Mouse (Mus musculus) heart, embryonic 15.5 days (tissue): ENCODE measurements around the gene Cacna1d. TPM values are rescaled to one million over a fixed set of nuclear protein-coding genes. Genes with fewer than 3 reads are reported as not detected.

Experiments
- ATAC-seq: fragments of 200-750 bp; cut with Nextera tagmentation; replicated peaks from 2 replicates; pipeline ENCODE4 v1.8.0; 2017; ENCODE audit warnings: low read depth, moderate TSS enrichment; ENCODE audit not compliant: insufficient number of reproducible peaks, insufficient read depth, low FRiP score
- H3K27ac ChIP-seq: fragments of 300-500 bp; sonication (generic); 2 replicates; pipeline ENCODE4 v1.5.1; 2015; ENCODE audit warnings: mild to moderate bottlenecking, inconsistent platforms
- H3K27me3 ChIP-seq: fragments of 300-500 bp; sonication (generic); 2 replicates; pipeline ENCODE4 v1.6.1; 2015; ENCODE audit warnings: inconsistent platforms
- H3K36me3 ChIP-seq: fragments of 300-500 bp; sonication (generic); 2 replicates; pipeline ENCODE4 v1.6.1; 2015; ENCODE audit warnings: mild to moderate bottlenecking, inconsistent platforms
- H3K4me1 ChIP-seq: fragments of 300-500 bp; sonication (generic); replicated peaks from 2 replicates; pipeline ENCODE4 v1.6.1; 2015; ENCODE audit warnings: inconsistent platforms
- H3K4me2 ChIP-seq: fragments of 300-500 bp; sonication (generic); 2 replicates; pipeline ENCODE4 v1.6.1; 2015; ENCODE audit warnings: inconsistent platforms, mild to moderate bottlenecking, moderate library complexity
- H3K4me3 ChIP-seq: fragments of 300-500 bp; sonication (generic); 2 replicates; pipeline ENCODE4 v1.5.1; 2015; ENCODE audit warnings: mild to moderate bottlenecking, inconsistent platforms
- H3K9ac ChIP-seq: fragments of 300-500 bp; sonication (generic); 2 replicates; pipeline ENCODE4 v1.6.1; 2015; ENCODE audit warnings: mild to moderate bottlenecking, inconsistent platforms
- H3K9me3 ChIP-seq: fragments of 300-500 bp; sonication (generic); replicated peaks from 2 replicates; pipeline ENCODE4 v1.6.1; 2016; ENCODE audit warnings: inconsistent platforms
- WGBS: fragments of 180-500 bp; shearing (Covaris S2); methylation state at CpG from one replicate; pipeline ENCODE4 v1.1.7; 2015; ENCODE audit warnings: mixed read lengths; 5-methylcytosine and 5-hydroxymethylcytosine counted together
- polyA plus RNA-seq: library from polyadenylated mRNA; unstranded; fragments of >200 nt; fragmentation: Nextera tagmentation; extraction: Ambion mirVana; gene quantifications from 2 replicates; pipeline ENCODE4 v1.2.1, GENCODE M21; 2015

The Cacna1d gene
- polyA plus RNA-seq, 1 experiment from 2014 or later, result 7.2 TPM

GRCm38 (mm10) chr14:30106550-30106949, 384.7 kb downstream of the Cacna1d start:
- ATAC-seq, result no peak
- no peak overlapping the region for H3K9ac ChIP-seq
- H3K9me3 ChIP-seq, result no peaks in the 10 kb centered on the region
- no peaks in the 10 kb centered on the region; the same call in 1 of the 2 replicates for H3K4me1 ChIP-seq
- H3K36me3 ChIP-seq, result no peaks in the 10 kb centered on the region
- WGBS, result 90% methylated on average over 4 of the region's 4 CpGs
- no peak overlapping the region for H3K27ac ChIP-seq
- H3K27me3 ChIP-seq, result no peaks in the 10 kb centered on the region
- H3K4me2 ChIP-seq, result no peak overlapping the region
- no peak overlapping the region for H3K4me3 ChIP-seq

- Histone ChIP-seq H3K4me3 (no peak overlapping the region), H3K9ac (no peak overlapping the region), H3K27ac (no peak overlapping the region), H3K9me3 (no peaks in the 10 kb centered on the region), H3K4me1 (no peaks in the 10 kb centered on the region; the same call in 1 of the 2 replicates), H3K36me3 (no peaks in the 10 kb centered on the region), H3K27me3 (no peaks in the 10 kb centered on the region), H3K4me2 (no peak overlapping the region)
- 77% methylated on average over 6 of the region's 6 CpGs for WGBS
- ATAC-seq, result no peak
Measured at GRCm38 (mm10) chr14:30105551-30105950, 385.7 kb downstream of the Cacna1d start.

DNA sequence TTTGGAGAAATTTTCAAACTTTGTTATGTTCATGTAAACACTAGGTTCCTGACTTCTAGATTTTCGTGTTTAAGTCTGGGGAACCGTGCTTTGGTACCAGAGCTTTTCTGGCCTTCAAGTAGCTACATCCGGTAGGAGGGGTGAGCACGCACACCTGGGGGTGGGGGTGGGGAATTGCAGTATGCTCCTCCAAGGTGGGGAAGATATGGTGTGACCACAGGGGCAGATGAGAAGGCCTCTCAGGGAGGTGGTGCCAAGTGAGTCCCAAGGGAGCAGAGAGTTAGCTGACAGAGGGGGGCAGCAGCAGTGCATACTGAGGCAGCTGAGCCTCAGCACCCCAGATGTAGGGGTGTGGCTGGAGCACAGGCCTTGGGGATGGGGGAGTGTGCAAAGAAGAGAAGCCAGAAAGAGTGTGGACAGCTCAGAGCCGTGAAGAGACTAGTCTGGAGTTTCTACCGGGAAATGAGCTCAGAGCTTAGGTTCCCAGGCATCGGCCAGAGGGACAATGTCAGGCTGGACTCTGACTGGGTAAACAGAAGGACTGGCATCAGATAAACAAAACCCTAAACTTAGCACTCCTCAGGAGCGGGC, 387.2 kb downstream of the Cacna1d start:
- no peak overlapping the region for H3K4me3 ChIP-seq
- 45% methylated on average over 8 of the region's 8 CpGs for WGBS
- peak; percentile 43; the same call in 1 of the 2 replicates for ATAC-seq
- H3K27ac ChIP-seq, result no peak overlapping the region; the same call in 1 of the 2 replicates
- H3K9me3 ChIP-seq, result no peaks in the 10 kb centered on the region
- no peaks in the 10 kb centered on the region for H3K27me3 ChIP-seq
- peaks cover 2% of the 10 kb centered on the region for H3K4me1 ChIP-seq
- H3K9ac ChIP-seq, result no peak overlapping the region
- H3K36me3 ChIP-seq, result no peaks in the 10 kb centered on the region
- H3K4me2 ChIP-seq, result no peak overlapping the region

DNA sequence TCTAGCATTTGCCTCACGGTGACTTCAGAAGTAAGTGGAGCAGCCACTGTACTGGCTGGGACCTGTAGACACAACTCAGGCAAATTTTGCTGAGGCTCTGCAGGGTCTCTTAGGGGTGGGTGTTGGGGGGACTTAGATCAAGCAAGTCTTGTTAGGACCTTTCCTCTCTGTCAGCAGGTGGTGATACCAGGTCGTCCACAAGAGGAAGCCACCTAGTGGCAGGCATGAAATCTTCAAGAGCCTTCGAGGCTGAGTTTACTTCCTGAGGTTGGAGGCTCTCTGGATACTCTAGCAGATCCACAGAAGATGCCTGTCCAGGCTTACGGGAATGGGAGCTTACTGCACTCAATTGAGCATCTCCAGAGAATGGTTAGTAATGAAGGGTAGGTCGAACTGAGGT, 394.0 kb downstream of the Cacna1d start:
- H3K4me2 ChIP-seq, result no peak overlapping the region
- no peaks in the 10 kb centered on the region for H3K27me3 ChIP-seq
- no peaks in the 10 kb centered on the region for H3K36me3 ChIP-seq
- ATAC-seq, result no peak
- H3K4me3 ChIP-seq, result no peak overlapping the region
- peaks cover 2% of the 10 kb centered on the region; the same call in 1 of the 2 replicates for H3K4me1 ChIP-seq
- H3K9me3 ChIP-seq, result no peaks in the 10 kb centered on the region
- H3K27ac ChIP-seq, result no peak overlapping the region
- 53% methylated on average over 5 of the region's 5 CpGs for WGBS
- no peak overlapping the region for H3K9ac ChIP-seq

- Histone ChIP-seq H3K9ac (no peak overlapping the region), H3K27me3 (no peaks in the 10 kb centered on the region), H3K4me1 (no peaks in the 10 kb centered on the region), H3K27ac (no peak overlapping the region), H3K36me3 (no peaks in the 10 kb centered on the region), H3K9me3 (no peaks in the 10 kb centered on the region), H3K4me3 (no peak overlapping the region), H3K4me2 (no peak overlapping the region)
- no peak for ATAC-seq
- WGBS, result 40% methylated on average over 4 of the region's 4 CpGs
Measured at GRCm38 (mm10) chr14:30092426-30092825, 398.8 kb downstream of the Cacna1d start.

GRCm38 (mm10) chr14:30092021-30092420, 399.2 kb downstream of the Cacna1d start:
- Histone ChIP-seq H3K9me3 (no peaks in the 10 kb centered on the region), H3K4me3 (no peak overlapping the region), H3K27me3 (no peaks in the 10 kb centered on the region), H3K4me1 (no peaks in the 10 kb centered on the region), H3K27ac (no peak overlapping the region), H3K4me2 (no peak overlapping the region), H3K9ac (no peak overlapping the region), H3K36me3 (no peaks in the 10 kb centered on the region)
- no peak for ATAC-seq
- WGBS, result 65% methylated on average over 2 of the region's 2 CpGs

DNA sequence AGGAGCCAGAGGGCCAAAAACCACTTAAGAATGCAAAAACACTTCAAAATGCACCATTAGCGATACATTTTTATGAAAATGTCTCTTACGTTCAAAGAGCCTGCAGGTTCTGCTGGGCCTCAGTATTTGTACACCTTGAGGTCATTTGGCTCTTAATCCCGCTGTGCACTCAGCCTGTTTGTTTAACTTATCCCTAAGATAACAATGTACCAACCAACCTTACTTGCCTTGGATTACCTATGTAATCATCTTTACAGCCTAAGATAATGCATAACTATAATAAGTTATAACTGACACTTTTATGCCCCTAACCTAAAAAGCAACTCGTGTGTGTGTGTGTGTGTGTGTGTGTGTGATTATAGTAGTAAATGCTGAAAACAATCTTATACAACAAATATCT, 411.5 kb downstream of the Cacna1d start:
- no peak overlapping the region for H3K27ac ChIP-seq
- H3K9me3 ChIP-seq, result no peaks in the 10 kb centered on the region
- H3K4me3 ChIP-seq, result no peak overlapping the region
- H3K27me3 ChIP-seq, result no peaks in the 10 kb centered on the region
- no peaks in the 10 kb centered on the region for H3K36me3 ChIP-seq
- H3K4me2 ChIP-seq, result no peak overlapping the region
- no peak overlapping the region for H3K9ac ChIP-seq
- 83% methylated on average over 4 of the region's 4 CpGs for WGBS
- no peak for ATAC-seq
- peaks cover 7% of the 10 kb centered on the region; the same call in 1 of the 2 replicates for H3K4me1 ChIP-seq

- Histone ChIP-seq H3K27ac (no peak overlapping the region), H3K9me3 (no peaks in the 10 kb centered on the region), H3K27me3 (no peaks in the 10 kb centered on the region), H3K4me2 (no peak overlapping the region), H3K9ac (no peak overlapping the region), H3K36me3 (no peaks in the 10 kb centered on the region), H3K4me3 (no peak overlapping the region), H3K4me1 (peaks cover 7% of the 10 kb centered on the region; the same call in 1 of the 2 replicates)
- no peak for ATAC-seq
- WGBS, result 71% methylated on average over 15 of the region's 15 CpGs
Measured at GRCm38 (mm10) chr14:30078115-30078808, 413.0 kb downstream of the Cacna1d start.

- H3K4me1 ChIP-seq, result peaks cover 7% of the 10 kb centered on the region; the same call in 1 of the 2 replicates
- H3K36me3 ChIP-seq, result no peaks in the 10 kb centered on the region
- H3K4me3 ChIP-seq, result no peak overlapping the region
- no peaks in the 10 kb centered on the region for H3K9me3 ChIP-seq
- H3K4me2 ChIP-seq, result no peak overlapping the region
- H3K9ac ChIP-seq, result no peak overlapping the region
- ATAC-seq, result no peak; the same call in 1 of the 2 replicates
- H3K27ac ChIP-seq, result no peak overlapping the region
- no peaks in the 10 kb centered on the region for H3K27me3 ChIP-seq
- WGBS, result 36% methylated on average over 7 of the region's 7 CpGs
Measured at GRCm38 (mm10) chr14:30075268-30075887, 415.9 kb downstream of the Cacna1d start.

DNA sequence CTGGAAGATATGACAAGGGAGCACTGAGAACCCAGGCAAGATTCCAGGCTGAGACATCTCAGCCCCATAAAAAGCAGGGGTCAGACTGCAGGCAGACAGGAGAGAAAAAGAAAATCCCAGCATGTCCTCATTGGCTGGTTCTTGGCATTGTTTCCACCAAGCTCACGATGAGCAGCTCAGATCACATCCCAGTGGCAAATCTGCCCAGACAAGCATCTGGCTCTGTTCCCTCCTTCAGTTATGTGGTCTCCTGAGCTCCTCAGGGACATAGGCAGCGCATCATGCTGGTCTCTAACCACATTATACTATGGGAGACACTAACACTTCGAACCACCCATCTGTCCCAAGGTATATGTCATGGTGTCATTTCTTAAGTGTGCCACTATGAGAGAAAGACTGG, 422.7 kb downstream of the Cacna1d start:
- no peak for ATAC-seq

DNA sequence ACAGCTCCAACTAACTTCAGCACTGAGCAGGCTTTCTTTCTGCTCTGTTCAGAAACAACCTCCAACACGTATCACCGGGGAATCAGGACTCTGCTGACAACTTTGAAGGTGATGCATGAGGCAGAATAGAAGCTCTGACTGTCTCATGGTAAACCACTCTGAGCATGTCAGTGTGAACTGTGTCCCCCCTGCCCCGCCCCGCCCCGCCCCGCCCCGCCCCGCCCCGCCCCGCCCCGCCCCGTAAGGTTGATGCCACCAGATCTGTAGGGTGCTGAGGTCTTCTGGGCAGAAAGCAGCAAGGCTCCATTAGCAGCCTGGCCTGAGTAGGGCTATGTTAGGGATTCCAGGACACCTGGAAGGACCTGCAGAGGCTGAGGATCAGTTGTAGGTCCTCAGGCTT, 424.5 kb downstream of the Cacna1d start:
- Histone ChIP-seq H3K4me2 (no peak overlapping the region), H3K27me3 (no peaks in the 10 kb centered on the region), H3K9me3 (no peaks in the 10 kb centered on the region), H3K9ac (no peak overlapping the region), H3K4me1 (no peaks in the 10 kb centered on the region), H3K36me3 (no peaks in the 10 kb centered on the region), H3K27ac (no peak overlapping the region), H3K4me3 (no peak overlapping the region)
- 72% methylated on average over 12 of the region's 12 CpGs for WGBS
- no peak for ATAC-seq

More for the DNA sequence above, 422.7 kb downstream of the Cacna1d start:
- H3K4me3 ChIP-seq, result no peak overlapping the region
- no peaks in the 10 kb centered on the region for H3K4me1 ChIP-seq
- H3K36me3 ChIP-seq, result no peaks in the 10 kb centered on the region
- H3K27ac ChIP-seq, result no peak overlapping the region
- 77% methylated on average over 3 of the region's 3 CpGs for WGBS
- H3K9me3 ChIP-seq, result no peaks in the 10 kb centered on the region
- no peak overlapping the region for H3K9ac ChIP-seq
- no peak overlapping the region for H3K4me2 ChIP-seq
- no peaks in the 10 kb centered on the region for H3K27me3 ChIP-seq
